Mouse (Mus musculus) liver, embryonic 11.5 days (tissue): ENCODE results near the gene Rps7. TPM values are rescaled to one million over a fixed set of nuclear protein-coding genes. Genes with fewer than 3 reads are reported as not detected.

Experiments used
- ATAC-seq: fragments of 200-750 bp; cut with Nextera tagmentation; replicated peaks from 2 replicates; pipeline ENCODE4 v1.8.0; 2017; ENCODE audit warnings: moderate number of reproducible peaks, mild to moderate bottlenecking, moderate TSS enrichment, moderate library complexity; ENCODE audit not compliant: low FRiP score
- DNase-seq: peaks from one replicate; pipeline ENCODE4 v3.0.0-alpha.2; 2017; ENCODE audit warnings: low spot score
- H3K27ac ChIP-seq: fragments of 300-500 bp; sonication (generic); 2 replicates; pipeline ENCODE4 v1.5.1; 2014; ENCODE audit warnings: mild to moderate bottlenecking, low read depth, low read length, control low read depth
- H3K27me3 ChIP-seq: fragments of 300-500 bp; sonication (generic); replicated peaks from 2 replicates; pipeline ENCODE4 v1.6.1; 2014; ENCODE audit warnings: low read length, mixed read lengths; ENCODE audit not compliant: control insufficient read depth, insufficient read depth
- H3K36me3 ChIP-seq: fragments of 300-500 bp; sonication (generic); 2 replicates; pipeline ENCODE4 v1.6.1; 2014; ENCODE audit warnings: mild to moderate bottlenecking, low read length, moderate library complexity, mixed read lengths; ENCODE audit not compliant: control insufficient read depth, insufficient read depth
- H3K4me1 ChIP-seq: fragments of 300-500 bp; sonication (generic); replicated peaks from 2 replicates; pipeline ENCODE4 v1.6.1; 2014; ENCODE audit warnings: low read length, mixed read lengths; ENCODE audit not compliant: control insufficient read depth, insufficient read depth
- H3K4me2 ChIP-seq: fragments of 300-500 bp; sonication (generic); 2 replicates; pipeline ENCODE4 v1.6.1; 2014; ENCODE audit warnings: mild to moderate bottlenecking, control low read depth, moderate library complexity
- H3K4me3 ChIP-seq: fragments of 300-500 bp; sonication (generic); 2 replicates; pipeline ENCODE4 v1.5.1; 2014; ENCODE audit warnings: low read depth, low read length, control low read depth
- H3K9ac ChIP-seq: fragments of 300-500 bp; sonication (generic); 2 replicates; pipeline ENCODE4 v1.6.1; 2014; ENCODE audit warnings: low read depth, low read length, control low read depth
- H3K9me3 ChIP-seq: fragments of 300-500 bp; sonication (generic); 2 replicates; pipeline ENCODE4 v1.6.1; 2016; ENCODE audit warnings: low read length, inconsistent platforms, mixed read lengths; ENCODE audit not compliant: control insufficient read depth
- WGBS: fragments of 180-500 bp; shearing (Covaris S2); extraction: QIAGEN DNeasy Blood & Tissue Kit; methylation state at CpG from one replicate; pipeline ENCODE4 v1.1.7; 2014; 5-methylcytosine and 5-hydroxymethylcytosine counted together
- polyA plus RNA-seq: library from polyadenylated mRNA; unstranded; fragments of >200 nt; fragmentation: Nextera tagmentation; extraction: Ambion mirVana; gene quantifications from 2 replicates; pipeline ENCODE4 v1.2.1, GENCODE M21; 2014

The Rps7 gene
- polyA plus RNA-seq, 1 experiment from 2014 or later: 1,023 TPM

DNA sequence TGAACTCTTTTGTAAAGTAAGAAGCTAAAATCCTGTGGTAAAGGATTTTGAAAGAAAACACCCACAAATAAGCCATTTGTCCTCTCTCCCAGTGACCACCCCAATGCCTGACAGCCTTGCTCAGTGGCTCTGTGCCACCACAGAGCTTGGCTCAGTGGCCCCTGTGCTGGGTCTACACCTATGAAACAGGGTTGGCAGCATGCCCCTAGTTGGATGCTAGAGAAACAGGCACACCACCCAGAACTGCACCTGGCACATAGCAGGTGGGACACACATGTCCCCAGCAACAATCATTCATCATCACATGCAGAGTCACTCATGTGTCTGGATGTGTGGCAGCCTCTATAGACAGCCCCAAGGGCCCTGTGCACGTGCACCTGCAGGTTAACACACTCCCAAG lies 32.3 kb downstream of the Rps7 start:
- H3K9me3 ChIP-seq: no peaks in the 10 kb centered on the region
- no peaks in the 10 kb centered on the region for H3K36me3 ChIP-seq
- H3K4me3 ChIP-seq: no peak overlapping the region
- no peak for DNase-seq
- H3K27ac ChIP-seq: no peak overlapping the region
- 56% methylated on average over 1 of the region's 1 CpGs for WGBS
- H3K4me2 ChIP-seq: no peak overlapping the region
- H3K27me3 ChIP-seq: no peaks in the 10 kb centered on the region
- no peak overlapping the region for H3K9ac ChIP-seq
- H3K4me1 ChIP-seq: no peaks in the 10 kb centered on the region
- no peak for ATAC-seq

- H3K27me3 ChIP-seq: no peaks in the 10 kb centered on the region
- H3K4me1 ChIP-seq: no peaks in the 10 kb centered on the region
- WGBS: 31% methylated on average over 4 of the region's 4 CpGs
- no peak overlapping the region for H3K4me3 ChIP-seq
- DNase-seq (no peak), ATAC-seq (no peak)
- no peak overlapping the region for H3K27ac ChIP-seq
- H3K9me3 ChIP-seq: no peaks in the 10 kb centered on the region
- no peak overlapping the region for H3K4me2 ChIP-seq
- no peaks in the 10 kb centered on the region for H3K36me3 ChIP-seq
- H3K9ac ChIP-seq: no peak overlapping the region
Observed at GRCm38 (mm10) chr12:28602259-28602658, 33.5 kb downstream of the Rps7 start.

- Histone ChIP-seq H3K27me3 (no peaks in the 10 kb centered on the region), H3K4me3 (no peak overlapping the region), H3K9me3 (no peaks in the 10 kb centered on the region), H3K4me1 (no peaks in the 10 kb centered on the region), H3K4me2 (no peak overlapping the region), H3K9ac (no peak overlapping the region), H3K36me3 (no peaks in the 10 kb centered on the region), H3K27ac (no peak overlapping the region)
- WGBS: 55% methylated on average over 2 of the region's 2 CpGs
- no peak for DNase-seq
- no peak for ATAC-seq
Observed at GRCm38 (mm10) chr12:28598526-28598991, 37.2 kb downstream of the Rps7 start.

DNA sequence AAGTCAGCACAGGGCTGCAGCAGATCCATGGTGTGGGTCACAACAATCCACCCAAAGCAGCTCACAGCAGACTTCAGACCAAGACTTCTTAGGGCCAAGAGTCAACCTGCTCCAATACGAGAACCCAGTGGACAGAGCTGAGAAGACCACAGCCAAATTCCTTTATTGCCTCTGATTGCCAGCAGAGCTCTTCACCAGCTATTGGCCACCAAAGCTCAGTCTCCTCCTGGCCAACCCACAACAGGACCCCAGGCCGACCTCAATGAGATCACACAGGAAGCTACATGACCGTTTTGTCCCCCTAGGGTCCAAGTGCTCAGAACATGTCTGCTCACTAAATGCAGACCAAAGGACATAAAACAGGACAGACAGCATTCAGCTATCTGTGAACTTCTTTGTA lies 37.6 kb downstream of the Rps7 start:
- no peak overlapping the region for H3K4me3 ChIP-seq

DNA sequence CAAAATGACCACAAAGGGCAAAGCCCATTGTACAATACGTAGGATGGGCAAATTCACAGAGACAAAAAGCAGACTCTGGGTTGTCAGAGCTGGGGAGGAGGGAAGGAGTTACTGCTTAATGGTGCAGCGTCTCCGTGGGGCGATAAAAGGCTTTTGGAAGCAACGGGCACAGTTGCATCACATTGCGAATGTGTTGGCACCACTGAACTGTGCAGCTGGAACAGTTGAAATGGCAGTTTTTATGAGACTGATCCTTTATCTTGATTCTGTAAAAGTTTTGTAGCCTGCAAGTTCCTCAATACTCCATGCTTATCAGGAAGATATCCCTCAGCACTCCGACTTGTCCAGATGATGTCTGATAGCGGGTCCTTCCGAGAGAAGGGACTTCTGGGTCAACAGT lies 38.1 kb downstream of the Rps7 start:
- ATAC-seq: no peak
- 76% methylated on average over 9 of the region's 9 CpGs for WGBS
- no peak overlapping the region for H3K9ac ChIP-seq
- H3K27me3 ChIP-seq: no peaks in the 10 kb centered on the region
- no peak overlapping the region for H3K4me2 ChIP-seq
- no peak overlapping the region for H3K4me3 ChIP-seq
- no peaks in the 10 kb centered on the region for H3K36me3 ChIP-seq
- no peaks in the 10 kb centered on the region for H3K4me1 ChIP-seq
- H3K9me3 ChIP-seq: no peaks in the 10 kb centered on the region
- DNase-seq: no peak
- H3K27ac ChIP-seq: no peak overlapping the region

More for the DNA sequence above, 37.6 kb downstream of the Rps7 start:
- DNase-seq (no peak), ATAC-seq (no peak)
- Histone ChIP-seq H3K9ac (no peak overlapping the region), H3K4me2 (no peak overlapping the region), H3K27me3 (no peaks in the 10 kb centered on the region), H3K9me3 (no peaks in the 10 kb centered on the region), H3K4me1 (no peaks in the 10 kb centered on the region), H3K27ac (no peak overlapping the region), H3K36me3 (no peaks in the 10 kb centered on the region)
- WGBS: 49% methylated on average over 3 of the region's 3 CpGs

- Histone ChIP-seq H3K4me2 (no peak overlapping the region), H3K4me3 (no peak overlapping the region), H3K27ac (no peak overlapping the region), H3K36me3 (no peaks in the 10 kb centered on the region), H3K9ac (no peak overlapping the region), H3K9me3 (no peaks in the 10 kb centered on the region), H3K4me1 (no peaks in the 10 kb centered on the region), H3K27me3 (no peaks in the 10 kb centered on the region)
- ATAC-seq: no peak
- no peak for DNase-seq
Observed at GRCm38 (mm10) chr12:28596851-28597250, 38.9 kb downstream of the Rps7 start.

DNA sequence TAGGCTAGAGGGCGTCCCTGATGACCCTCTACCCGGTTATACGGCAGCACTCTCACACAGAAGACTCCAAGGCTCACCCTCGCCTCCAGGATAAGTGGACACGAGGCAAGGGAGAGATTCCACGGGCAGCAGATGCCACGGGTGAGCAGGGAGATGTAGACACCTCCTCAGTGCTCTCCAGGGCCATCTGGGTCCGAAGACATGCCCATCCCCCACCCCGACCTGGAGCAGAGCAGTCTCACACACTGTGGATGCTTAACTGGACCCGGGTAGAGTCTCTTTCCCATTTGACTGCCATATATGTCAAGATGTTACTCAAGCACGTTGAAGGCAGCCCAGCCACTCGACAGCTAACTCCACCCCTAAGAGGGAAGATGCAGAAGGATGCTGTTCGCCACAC lies 45.3 kb downstream of the Rps7 start:
- ATAC-seq: no peak
- H3K4me3 ChIP-seq: no peak overlapping the region
- H3K36me3 ChIP-seq: no peaks in the 10 kb centered on the region
- DNase-seq: no peak
- no peak overlapping the region for H3K27ac ChIP-seq
- H3K4me1 ChIP-seq: no peaks in the 10 kb centered on the region; the same call in 1 of the 2 replicates
- WGBS: 41% methylated on average over 13 of the region's 13 CpGs
- H3K9me3 ChIP-seq: no peaks in the 10 kb centered on the region
- peaks cover 6% of the 10 kb centered on the region; the same call in 1 of the 2 replicates for H3K27me3 ChIP-seq
- no peak overlapping the region for H3K4me2 ChIP-seq
- no peak overlapping the region for H3K9ac ChIP-seq

GRCm38 (mm10) chr12:28589090-28589868 lies 46.5 kb downstream of the Rps7 start:
- ATAC-seq: peak; percentile 83
- peak; percentile 78 for DNase-seq
- Histone ChIP-seq H3K4me1 (no peaks in the 10 kb centered on the region; the same call in 1 of the 2 replicates), H3K27ac (no peak overlapping the region), H3K4me3 (peak overlapping the region; percentile 39), H3K4me2 (peak overlapping the region; percentile 64), H3K9me3 (no peaks in the 10 kb centered on the region), H3K36me3 (no peaks in the 10 kb centered on the region), H3K27me3 (peaks cover 6% of the 10 kb centered on the region; the same call in 1 of the 2 replicates), H3K9ac (no peak overlapping the region; the same call in 1 of the 2 replicates)
- 10% methylated on average over 24 of the region's 24 CpGs for WGBS

- DNase-seq: no peak
- no peak overlapping the region for H3K4me3 ChIP-seq
Observed at GRCm38 (mm10) chr12:28587949-28588348, 47.8 kb downstream of the Rps7 start.

More at GRCm38 (mm10) chr12:28587949-28588348, 47.8 kb downstream of the Rps7 start:
- no peak overlapping the region for H3K27ac ChIP-seq
- no peak overlapping the region for H3K4me2 ChIP-seq
- H3K27me3 ChIP-seq: peaks cover 6% of the 10 kb centered on the region; the same call in 1 of the 2 replicates
- no peaks in the 10 kb centered on the region for H3K9me3 ChIP-seq
- H3K4me1 ChIP-seq: no peaks in the 10 kb centered on the region; the same call in 1 of the 2 replicates
- H3K9ac ChIP-seq: no peak overlapping the region
- no peak for ATAC-seq
- no peaks in the 10 kb centered on the region for H3K36me3 ChIP-seq
- WGBS: 81% methylated on average over 6 of the region's 6 CpGs
